Mouse (Mus musculus): ENCODE measurements around the gene Mif4gd. TPM values are rescaled to one million over a fixed set of nuclear protein-coding genes. Genes with fewer than 3 reads are reported as not detected.

Gene Mif4gd
- polyA plus RNA-seq, 1 experiment from 2014 or later: 17.7 TPM

DNA sequence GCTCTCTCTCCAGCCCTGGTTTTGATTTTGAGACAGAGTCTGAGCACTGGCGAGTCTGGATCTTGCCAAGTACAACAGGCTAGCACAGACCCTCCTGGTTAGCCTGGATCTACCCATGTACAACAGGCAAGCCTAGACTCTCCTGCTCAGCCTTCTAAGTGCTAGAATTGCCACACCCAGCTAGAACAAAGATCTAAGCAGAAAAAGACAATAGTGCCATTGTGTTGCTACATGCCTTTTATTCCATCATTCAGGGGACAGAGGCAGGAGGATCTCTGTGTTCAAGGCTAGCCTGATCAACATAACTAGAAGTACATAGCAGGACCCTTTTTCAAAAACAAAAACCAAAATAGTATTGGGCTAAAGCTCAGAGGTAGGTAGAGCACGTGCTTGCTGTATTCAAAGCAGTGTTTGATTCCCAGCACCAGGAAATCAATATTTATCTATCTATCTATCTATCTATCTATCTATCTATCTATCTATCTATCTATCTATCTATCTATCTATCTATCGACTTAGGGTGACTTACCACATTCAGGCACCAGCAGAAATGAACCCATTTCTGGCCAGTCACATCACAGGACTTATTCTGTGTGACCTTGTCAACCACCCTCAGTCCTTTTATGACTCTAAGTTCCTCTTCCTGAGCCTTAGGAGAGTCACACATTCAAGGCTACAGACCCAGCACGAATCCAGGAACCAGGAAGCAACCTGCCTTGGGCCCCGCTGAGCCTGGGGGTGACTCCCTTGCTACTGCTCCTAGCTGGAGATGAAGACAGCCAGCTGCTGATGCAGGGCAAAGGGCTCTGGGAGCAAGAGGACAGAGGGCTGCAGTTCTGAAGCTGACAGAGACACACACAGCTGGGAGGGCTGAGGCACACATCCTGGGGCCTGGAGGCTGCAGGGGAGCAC, 26.0 kb upstream of the Mif4gd start:
- H3K4me3 ChIP-seq (ENCODE audit: low read depth, low read length): no peak overlapping the region
- H3K9ac ChIP-seq (ENCODE audit: low read depth, low read length): no peak overlapping the region
- H3K36me3 ChIP-seq (ENCODE audit: control insufficient read depth, insufficient read depth, low read length): no peaks in the 10 kb centered on the region
- no peaks in the 10 kb centered on the region for H3K9me3 ChIP-seq (ENCODE audit: control insufficient read depth, low read length)
- H3K4me2 ChIP-seq (replicated peaks; ENCODE audit: low read depth, low read length): no peak overlapping the region
- no peaks in the 10 kb centered on the region for H3K27me3 ChIP-seq (ENCODE audit: control insufficient read depth, insufficient read depth, low read length)
- no peak for ATAC-seq (ENCODE audit: low FRiP score)
- WGBS: 81% methylated on average over 5 of the region's 5 CpGs
- no peak for DNase-seq (ENCODE audit: low spot score)
- H3K27ac ChIP-seq (ENCODE audit: low read depth, low read length): no peak overlapping the region
- no peaks in the 10 kb centered on the region for H3K4me1 ChIP-seq (replicated peaks; ENCODE audit: control insufficient read depth, insufficient read depth, low read length)

DNA sequence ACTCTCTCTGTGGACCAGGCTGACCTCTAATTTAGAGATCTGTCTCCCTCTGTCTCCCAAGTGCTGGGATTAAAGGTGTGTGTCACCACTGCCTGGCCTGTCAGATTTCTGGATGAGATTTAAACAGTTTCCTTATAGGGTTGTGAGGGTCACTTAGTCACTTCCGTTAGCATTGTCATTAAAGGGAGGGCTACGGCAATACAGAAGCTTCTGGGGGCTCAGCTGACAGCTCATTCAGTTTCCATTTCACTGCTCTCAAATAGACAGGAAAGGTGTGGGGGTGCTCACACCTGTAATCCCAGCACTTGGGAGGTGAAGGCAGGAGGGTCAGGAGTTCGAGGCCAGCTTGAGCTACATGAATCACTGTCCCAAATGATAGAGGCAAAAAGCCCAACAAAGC, 24.2 kb upstream of the Mif4gd start:
- H3K4me2 ChIP-seq (replicated peaks; ENCODE audit: low read depth, low read length): no peak overlapping the region
- H3K9ac ChIP-seq (ENCODE audit: low read depth, low read length): no peak overlapping the region
- H3K4me3 ChIP-seq (ENCODE audit: low read depth, low read length): no peak overlapping the region
- no peaks in the 10 kb centered on the region for H3K36me3 ChIP-seq (ENCODE audit: control insufficient read depth, insufficient read depth, low read length)
- DNase-seq (ENCODE audit: low spot score) (no peak), ATAC-seq (ENCODE audit: low FRiP score) (no peak)
- H3K27me3 ChIP-seq (ENCODE audit: control insufficient read depth, insufficient read depth, low read length): no peaks in the 10 kb centered on the region
- H3K27ac ChIP-seq (ENCODE audit: low read depth, low read length): no peak overlapping the region
- 87% methylated on average over 3 of the region's 3 CpGs for WGBS
- H3K9me3 ChIP-seq (ENCODE audit: control insufficient read depth, low read length): no peaks in the 10 kb centered on the region
- H3K4me1 ChIP-seq (replicated peaks; ENCODE audit: control insufficient read depth, insufficient read depth, low read length): no peaks in the 10 kb centered on the region

DNA sequence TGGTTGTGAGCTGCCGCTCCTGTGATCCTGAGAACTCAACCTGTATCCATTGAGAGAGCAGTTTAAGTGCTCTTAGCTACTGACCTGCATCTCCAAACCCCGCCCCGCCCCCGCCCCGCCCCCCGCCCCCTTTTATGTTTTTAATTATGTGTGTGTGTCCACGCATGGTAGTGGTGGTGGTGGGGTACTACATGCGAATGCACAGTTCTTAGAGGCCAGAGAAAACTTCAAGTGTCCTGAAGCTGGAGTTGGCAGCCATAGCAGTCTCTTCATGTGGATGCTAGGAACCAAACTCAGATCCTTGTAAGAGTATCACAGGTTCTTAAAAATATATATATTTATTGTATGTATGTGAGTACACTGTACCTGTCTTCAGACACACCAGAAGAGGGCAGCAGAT, 22.7 kb upstream of the Mif4gd start:
- H3K4me3 ChIP-seq (ENCODE audit: low read depth, low read length): no peak overlapping the region
- 77% methylated on average over 8 of the region's 8 CpGs for WGBS
- no peak overlapping the region for H3K9ac ChIP-seq (ENCODE audit: low read depth, low read length)
- H3K4me1 ChIP-seq (replicated peaks; ENCODE audit: control insufficient read depth, insufficient read depth, low read length): no peaks in the 10 kb centered on the region
- ATAC-seq (ENCODE audit: low FRiP score) (no peak), DNase-seq (ENCODE audit: low spot score) (no peak)
- no peaks in the 10 kb centered on the region for H3K36me3 ChIP-seq (ENCODE audit: control insufficient read depth, insufficient read depth, low read length)
- no peaks in the 10 kb centered on the region for H3K9me3 ChIP-seq (ENCODE audit: control insufficient read depth, low read length)
- no peak overlapping the region for H3K27ac ChIP-seq (ENCODE audit: low read depth, low read length)
- no peak overlapping the region for H3K4me2 ChIP-seq (replicated peaks; ENCODE audit: low read depth, low read length)
- no peaks in the 10 kb centered on the region for H3K27me3 ChIP-seq (ENCODE audit: control insufficient read depth, insufficient read depth, low read length)

DNA sequence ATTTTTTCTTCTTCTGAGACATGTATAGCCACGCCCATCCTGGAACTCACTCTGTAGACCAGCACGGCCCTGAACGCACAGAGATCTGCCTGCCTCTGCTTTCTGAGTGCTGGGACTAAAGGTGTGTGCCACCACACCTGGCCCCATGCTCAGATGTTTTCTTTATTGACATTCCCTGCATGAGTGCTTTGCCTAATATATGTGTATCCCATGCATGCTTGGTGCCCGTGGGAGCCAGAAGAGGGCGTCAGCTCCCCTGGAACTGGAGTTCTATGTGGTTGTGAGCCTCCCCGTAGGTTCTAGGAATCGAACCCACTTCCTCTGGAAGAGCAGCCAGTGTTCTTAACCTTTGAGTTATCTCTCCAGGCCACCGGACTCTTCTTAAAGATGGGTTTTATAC, 22.3 kb upstream of the Mif4gd start:
- H3K27ac ChIP-seq (ENCODE audit: low read depth, low read length): no peak overlapping the region
- no peak overlapping the region for H3K4me2 ChIP-seq (replicated peaks; ENCODE audit: low read depth, low read length)
- H3K36me3 ChIP-seq (ENCODE audit: control insufficient read depth, insufficient read depth, low read length): no peaks in the 10 kb centered on the region
- H3K4me3 ChIP-seq (ENCODE audit: low read depth, low read length): no peak overlapping the region
- DNase-seq (ENCODE audit: low spot score) (no peak), ATAC-seq (ENCODE audit: low FRiP score) (no peak)
- H3K9ac ChIP-seq (ENCODE audit: low read depth, low read length): no peak overlapping the region
- no peaks in the 10 kb centered on the region for H3K9me3 ChIP-seq (ENCODE audit: control insufficient read depth, low read length)
- H3K27me3 ChIP-seq (ENCODE audit: control insufficient read depth, insufficient read depth, low read length): no peaks in the 10 kb centered on the region
- H3K4me1 ChIP-seq (replicated peaks; ENCODE audit: control insufficient read depth, insufficient read depth, low read length): no peaks in the 10 kb centered on the region
- WGBS: 87% methylated on average over 8 of the region's 8 CpGs

DNA sequence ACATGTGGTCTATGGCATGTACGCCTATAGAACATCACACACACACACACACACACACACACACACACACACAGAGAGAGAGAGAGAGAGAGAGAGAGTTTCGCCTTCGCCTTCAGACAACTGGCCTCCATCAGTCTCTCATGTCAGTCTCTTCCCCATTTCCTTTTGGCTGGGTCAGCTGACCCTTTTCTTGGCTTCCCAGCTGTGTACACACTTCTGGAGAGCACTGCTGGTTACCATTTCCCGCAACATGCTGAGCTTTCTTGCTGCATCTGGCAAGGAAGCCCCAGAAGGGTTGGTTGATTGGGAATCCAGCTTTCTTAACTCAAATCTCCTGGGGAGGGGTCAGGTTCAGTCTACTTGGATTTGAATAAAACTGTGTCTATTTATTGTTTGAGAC, 21.3 kb upstream of the Mif4gd start:
- WGBS: 76% methylated on average over 4 of the region's 4 CpGs
- no peaks in the 10 kb centered on the region for H3K36me3 ChIP-seq (ENCODE audit: control insufficient read depth, insufficient read depth, low read length)
- no peak for DNase-seq (ENCODE audit: low spot score)
- H3K4me2 ChIP-seq (replicated peaks; ENCODE audit: low read depth, low read length): no peak overlapping the region
- H3K9ac ChIP-seq (ENCODE audit: low read depth, low read length): no peak overlapping the region
- no peaks in the 10 kb centered on the region for H3K4me1 ChIP-seq (replicated peaks; ENCODE audit: control insufficient read depth, insufficient read depth, low read length)
- no peaks in the 10 kb centered on the region for H3K27me3 ChIP-seq (ENCODE audit: control insufficient read depth, insufficient read depth, low read length)
- no peak overlapping the region for H3K27ac ChIP-seq (ENCODE audit: low read depth, low read length)
- H3K4me3 ChIP-seq (ENCODE audit: low read depth, low read length): no peak overlapping the region
- no peaks in the 10 kb centered on the region for H3K9me3 ChIP-seq (ENCODE audit: control insufficient read depth, low read length)
- ATAC-seq (ENCODE audit: low FRiP score): no peak

DNA sequence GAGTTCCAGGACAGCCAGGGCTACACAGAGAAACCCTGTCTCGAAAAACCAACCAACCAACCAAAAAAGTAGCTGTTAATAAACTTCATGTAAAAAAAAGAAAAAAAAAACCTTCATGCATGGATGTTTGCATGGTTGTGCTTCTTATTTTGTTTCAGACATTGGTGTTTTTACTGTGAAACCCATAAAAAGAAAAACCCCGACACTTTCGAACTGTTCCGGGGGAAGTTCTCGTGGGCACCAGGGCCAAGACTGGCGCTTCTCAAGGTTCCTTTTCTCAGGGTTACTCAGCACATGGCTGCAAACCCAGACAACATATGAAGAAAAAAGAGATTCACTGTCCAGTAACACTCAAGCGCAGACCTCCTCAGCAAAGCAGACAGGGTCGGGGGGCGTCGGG, 20.1 kb upstream of the Mif4gd start:
- H3K4me1 ChIP-seq (replicated peaks; ENCODE audit: control insufficient read depth, insufficient read depth, low read length): no peaks in the 10 kb centered on the region
- H3K9me3 ChIP-seq (ENCODE audit: control insufficient read depth, low read length): no peaks in the 10 kb centered on the region
- H3K27ac ChIP-seq (ENCODE audit: low read depth, low read length): no peak overlapping the region
- no peak overlapping the region for H3K9ac ChIP-seq (ENCODE audit: low read depth, low read length)
- H3K27me3 ChIP-seq (ENCODE audit: control insufficient read depth, insufficient read depth, low read length): no peaks in the 10 kb centered on the region
- H3K4me2 ChIP-seq (replicated peaks; ENCODE audit: low read depth, low read length): no peak overlapping the region
- no peak for DNase-seq (ENCODE audit: low spot score)
- no peak overlapping the region for H3K4me3 ChIP-seq (ENCODE audit: low read depth, low read length)
- WGBS: 90% methylated on average over 10 of the region's 10 CpGs
- no peaks in the 10 kb centered on the region for H3K36me3 ChIP-seq (ENCODE audit: control insufficient read depth, insufficient read depth, low read length)
- ATAC-seq (ENCODE audit: low FRiP score): no peak

DNA sequence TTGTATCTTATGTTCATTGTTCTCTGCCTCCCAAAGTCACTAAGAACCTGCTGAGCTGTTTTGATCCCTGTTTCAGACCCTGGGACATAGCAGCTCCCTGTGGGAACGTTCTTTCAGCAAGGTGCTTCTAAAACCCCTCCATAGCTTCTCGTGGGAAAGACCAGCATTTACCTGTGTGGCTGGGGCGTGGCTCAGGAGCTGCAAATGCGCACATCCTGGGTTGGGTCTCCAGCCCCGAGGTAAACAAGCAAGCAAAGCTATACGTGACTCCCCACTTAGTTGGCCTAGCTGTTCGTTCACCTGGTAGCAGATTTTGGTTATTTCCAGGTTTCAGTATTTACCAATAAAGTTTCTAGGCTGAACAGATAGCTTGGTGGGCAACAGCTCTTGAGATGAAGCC, 19.5 kb upstream of the Mif4gd start:
- H3K9me3 ChIP-seq (ENCODE audit: control insufficient read depth, low read length): no peaks in the 10 kb centered on the region
- no peak overlapping the region for H3K9ac ChIP-seq (ENCODE audit: low read depth, low read length)
- H3K4me2 ChIP-seq (replicated peaks; ENCODE audit: low read depth, low read length): no peak overlapping the region
- no peaks in the 10 kb centered on the region for H3K36me3 ChIP-seq (ENCODE audit: control insufficient read depth, insufficient read depth, low read length)
- H3K4me1 ChIP-seq (replicated peaks; ENCODE audit: control insufficient read depth, insufficient read depth, low read length): no peaks in the 10 kb centered on the region
- H3K27me3 ChIP-seq (ENCODE audit: control insufficient read depth, insufficient read depth, low read length): no peaks in the 10 kb centered on the region
- H3K4me3 ChIP-seq (ENCODE audit: low read depth, low read length): no peak overlapping the region
- 81% methylated on average over 7 of the region's 7 CpGs for WGBS
- H3K27ac ChIP-seq (ENCODE audit: low read depth, low read length): no peak overlapping the region
- DNase-seq (ENCODE audit: low spot score): no peak
- no peak for ATAC-seq (ENCODE audit: low FRiP score)

DNA sequence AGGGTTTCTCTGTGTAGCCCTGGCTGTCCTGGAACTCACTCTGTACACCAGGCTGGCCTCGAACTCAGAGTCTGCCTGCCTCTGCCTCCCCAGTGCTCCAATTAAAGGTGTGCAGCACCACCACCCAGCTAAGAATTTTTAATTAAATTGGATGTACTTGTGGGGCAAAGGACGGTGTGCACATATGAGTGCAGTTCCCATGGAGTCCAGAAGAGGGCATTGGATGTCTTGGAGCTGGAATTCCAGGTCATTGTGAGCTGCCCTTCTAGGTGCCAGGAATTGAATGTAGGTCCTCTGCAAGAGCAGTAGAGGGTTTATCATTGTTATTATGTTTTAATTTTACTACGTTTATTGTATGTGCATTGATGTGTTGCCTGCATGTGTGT, 18.7 kb upstream of the Mif4gd start:
- ATAC-seq (ENCODE audit: low FRiP score) (no peak), DNase-seq (ENCODE audit: low spot score) (peak; percentile 56)
- no peak overlapping the region for H3K27ac ChIP-seq (ENCODE audit: low read depth, low read length)
- H3K4me3 ChIP-seq (ENCODE audit: low read depth, low read length): no peak overlapping the region
- H3K4me1 ChIP-seq (replicated peaks; ENCODE audit: control insufficient read depth, insufficient read depth, low read length): no peaks in the 10 kb centered on the region
- H3K4me2 ChIP-seq (replicated peaks; ENCODE audit: low read depth, low read length): no peak overlapping the region
- no peaks in the 10 kb centered on the region for H3K36me3 ChIP-seq (ENCODE audit: control insufficient read depth, insufficient read depth, low read length)
- no peaks in the 10 kb centered on the region for H3K9me3 ChIP-seq (ENCODE audit: control insufficient read depth, low read length)
- WGBS: 16% methylated on average over 3 of the region's 3 CpGs
- H3K9ac ChIP-seq (ENCODE audit: low read depth, low read length): no peak overlapping the region
- H3K27me3 ChIP-seq (ENCODE audit: control insufficient read depth, insufficient read depth, low read length): no peaks in the 10 kb centered on the region

Measured in hindbrain, embryonic 11.5 days (tissue).